Mouse (Mus musculus) gastrocnemius, adult 2 months (tissue): ENCODE data around the gene Olfr44. TPM values are rescaled to one million over a fixed set of nuclear protein-coding genes. Genes with fewer than 3 reads are reported as not detected.

ENCODE experiments used
- DNase-seq: peaks from one replicate; pipeline ENCODE4 v3.0.0; 2022
- H3K27ac ChIP-seq: fragments of 200-600 bp; 2 replicates; pipeline ENCODE4 v1.8.1; 2022; ENCODE audit warnings: mild to moderate bottlenecking
- H3K4me3 ChIP-seq: fragments of 200-600 bp; 2 replicates; pipeline ENCODE4 v1.8.1; 2022; ENCODE audit warnings: mild to moderate bottlenecking, moderate library complexity
- CTCF ChIP-seq: fragments of 200-600 bp; IDR thresholded peaks from 2 replicates; pipeline ENCODE4 v1.8.1; 2022; ENCODE audit warnings: antibody characterized with exemption, mild to moderate bottlenecking, moderate library complexity
- intact Hi-C: fragments of 180-260 bp; cut with DNase I; formaldehyde crosslinking; loops from one replicate; pipeline ENCODE4 v1.15.1; 2025
- long read RNA-seq, 2 experiments: library from polyadenylated mRNA; stranded (forward); transcript quantifications; one replicate each; pipeline ENCODE4 v2.0.0; 2021
- total RNA-seq, 2 experiments: library from RNA; stranded (reverse); gene quantifications; 2 replicates each; pipeline ENCODE4 v1.2.3; 2021

Gene Olfr44
- total RNA-seq, result not detected
- long read RNA-seq, experiment 1, result 0 reads
- long read RNA-seq, experiment 2, result 0 reads

DNA sequence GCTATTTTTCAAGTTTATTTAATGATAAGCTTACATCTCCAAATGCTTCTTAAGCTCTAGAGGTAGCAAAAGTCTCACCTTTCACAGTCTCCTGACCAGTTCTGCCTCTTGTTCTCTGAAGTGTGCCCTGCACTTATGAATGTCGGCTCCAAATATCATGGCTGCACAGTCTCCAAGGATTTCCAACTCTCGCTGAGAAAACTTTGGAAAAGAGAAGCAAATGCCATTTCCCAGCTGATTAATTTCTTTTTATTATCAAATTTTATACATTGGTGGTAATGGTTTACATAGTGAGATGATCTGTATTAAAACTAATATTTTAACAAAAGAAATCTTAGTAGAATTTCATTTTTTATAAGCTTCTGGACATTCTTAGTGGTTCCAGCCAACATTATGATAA lies at the start of gene Olfr44:
TSS of gene Olfr44 (minus strand) at position 101 of the 400 bp plus-strand sequence.
- H3K4me3 ChIP-seq, result no peak within 1 kb of the TSS
- intact Hi-C loops, result no loop called here
- DNase-seq, result no peak
- no peak within 1 kb of the TSS for H3K27ac ChIP-seq
- no peak for TF ChIP-seq CTCF

DNA sequence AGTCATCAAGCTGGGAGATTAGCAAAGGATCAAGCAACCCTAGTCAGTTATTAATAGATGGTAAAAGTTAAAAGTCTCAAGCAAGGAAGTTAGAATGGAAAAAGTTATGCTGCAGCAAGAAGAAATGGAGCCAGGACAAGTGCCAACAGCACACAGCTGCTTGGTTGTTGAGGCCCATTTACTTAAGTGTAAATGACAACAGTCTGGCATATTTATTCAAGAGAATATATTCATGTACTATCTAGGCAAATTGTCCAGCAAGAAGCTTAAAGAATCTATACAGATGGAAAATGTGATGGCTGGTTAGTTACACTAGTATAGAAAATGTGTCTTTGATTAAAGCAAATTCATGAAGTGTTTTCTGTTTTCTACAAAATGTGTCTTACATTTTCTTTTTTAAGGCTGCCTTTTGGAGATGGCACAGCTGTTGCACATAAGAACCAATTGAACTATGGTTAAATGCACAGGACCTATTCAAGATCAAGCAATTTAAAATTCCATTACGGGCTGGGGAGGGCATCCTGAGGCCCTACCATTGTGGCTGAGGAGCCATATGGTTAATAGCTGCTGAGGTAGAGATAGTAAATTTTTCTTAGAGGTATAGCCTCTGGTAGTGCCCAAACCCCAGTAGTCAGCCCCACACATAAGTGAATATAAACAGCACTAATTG lies 30.0 kb upstream of the Olfr44 start:
- TF ChIP-seq CTCF, result no peak
- no peak overlapping the region for H3K27ac ChIP-seq
- no peak overlapping the region for H3K4me3 ChIP-seq
- intact Hi-C loops, result no loop called here
- DNase-seq, result no peak

DNA sequence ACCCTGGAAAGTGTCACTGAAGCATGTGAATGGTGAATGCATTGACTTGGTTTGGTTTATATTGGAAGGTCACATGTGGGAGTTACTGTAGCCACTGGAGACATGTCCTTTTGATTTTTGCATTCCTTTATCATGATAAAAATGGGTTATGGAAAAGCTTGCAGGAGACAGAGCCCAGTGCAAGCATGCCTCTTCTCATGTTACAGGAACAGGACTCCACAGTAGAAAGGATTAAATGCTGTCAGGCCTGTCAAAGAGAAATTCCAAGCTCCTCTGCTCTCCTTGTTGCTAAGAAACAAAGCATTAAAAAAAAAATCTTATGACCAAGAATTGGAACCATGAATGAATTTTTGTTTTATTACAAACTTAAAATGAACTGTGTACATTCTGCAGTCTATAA lies 24.8 kb upstream of the Olfr44 start:
- no peak overlapping the region for H3K27ac ChIP-seq
- H3K4me3 ChIP-seq, result no peak overlapping the region
- TF ChIP-seq CTCF, result no peak
- no peak for DNase-seq
- intact Hi-C loops, result no loop called here

DNA sequence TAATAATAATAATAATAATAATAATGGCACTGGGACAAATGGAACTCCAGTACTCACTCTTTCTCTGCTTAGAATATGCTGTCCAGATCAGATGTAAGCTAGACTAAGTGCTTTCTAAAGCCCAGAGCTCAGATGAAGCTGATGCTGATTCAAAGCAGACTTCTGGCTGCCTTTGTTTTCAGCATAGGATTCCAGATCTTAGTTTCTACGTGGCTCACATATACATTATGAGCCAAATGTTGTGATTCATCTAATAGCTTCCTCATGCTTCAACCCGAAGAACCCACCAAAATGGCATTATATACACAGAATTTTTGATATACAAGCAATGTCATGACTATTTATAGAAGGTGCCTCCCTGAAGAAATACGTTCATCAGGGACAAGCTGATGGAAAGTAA lies 21.7 kb upstream of the Olfr44 start, which contains the start of gene Olfr957:
TSS of gene Olfr957 (minus strand) at position 279 of the 400 bp plus-strand sequence.
- no peak for TF ChIP-seq CTCF
- intact Hi-C loops, result no loop called here
- H3K27ac ChIP-seq, result no peak within 1 kb of the TSS

DNA sequence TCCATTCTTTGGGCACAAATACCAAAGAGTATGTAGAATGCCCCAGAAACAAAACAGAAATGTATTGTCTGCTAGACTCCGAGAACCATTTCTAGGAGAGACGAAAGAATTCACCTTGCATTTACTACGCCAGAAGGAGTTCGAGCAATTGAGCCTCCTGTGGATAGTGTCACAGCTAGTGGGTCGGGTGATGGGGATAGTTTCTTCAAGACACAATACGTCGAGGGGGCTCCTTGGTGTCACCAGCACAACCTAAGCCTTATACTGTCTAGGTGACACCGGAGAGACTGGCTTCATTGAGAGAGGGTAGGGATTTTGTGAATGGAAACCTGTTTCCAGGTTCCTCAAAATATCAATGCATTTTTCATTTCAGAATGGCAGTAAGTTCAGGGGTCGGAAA lies 15.6 kb upstream of the Olfr44 start:
- DNase-seq, result no peak
- intact Hi-C loops, result loop anchor here (1.0 kb wide), 1 partner anchor 101 kb away; the partner anchor contains the start of gene Olfr148
- no peak overlapping the region for H3K27ac ChIP-seq
- TF ChIP-seq CTCF, result no peak
- H3K4me3 ChIP-seq, result no peak overlapping the region

More for the DNA sequence above, 21.7 kb upstream of the Olfr44 start, which contains the start of gene Olfr957:
- H3K4me3 ChIP-seq, result no peak within 1 kb of the TSS
- DNase-seq, result no peak

DNA sequence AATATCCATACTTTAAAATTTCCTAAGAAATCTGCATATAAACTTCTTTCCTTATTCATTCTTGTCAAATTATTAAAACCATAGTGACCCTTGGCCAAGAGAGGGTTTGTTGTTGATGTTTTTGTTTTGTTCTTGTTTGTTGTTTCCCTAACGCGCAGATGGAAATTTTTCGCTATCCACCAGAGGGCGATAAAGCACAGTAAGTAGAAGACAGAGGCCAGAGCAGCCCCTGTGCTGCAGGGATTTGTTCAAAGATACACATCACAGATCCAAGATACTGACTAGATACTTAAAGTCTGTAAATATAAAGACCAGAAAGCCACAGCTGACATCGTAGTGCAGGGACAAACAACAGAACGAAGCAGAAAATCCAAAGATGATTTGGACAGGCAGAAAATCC lies 15.2 kb upstream of the Olfr44 start:
- TF ChIP-seq CTCF, result peak; percentile 68
- intact Hi-C loops, result loop anchor here (1.0 kb wide), 1 partner anchor 101 kb away; the partner anchor contains the start of gene Olfr148
- no peak overlapping the region for H3K4me3 ChIP-seq
- DNase-seq, result peak; percentile 20
- no peak overlapping the region for H3K27ac ChIP-seq

DNA sequence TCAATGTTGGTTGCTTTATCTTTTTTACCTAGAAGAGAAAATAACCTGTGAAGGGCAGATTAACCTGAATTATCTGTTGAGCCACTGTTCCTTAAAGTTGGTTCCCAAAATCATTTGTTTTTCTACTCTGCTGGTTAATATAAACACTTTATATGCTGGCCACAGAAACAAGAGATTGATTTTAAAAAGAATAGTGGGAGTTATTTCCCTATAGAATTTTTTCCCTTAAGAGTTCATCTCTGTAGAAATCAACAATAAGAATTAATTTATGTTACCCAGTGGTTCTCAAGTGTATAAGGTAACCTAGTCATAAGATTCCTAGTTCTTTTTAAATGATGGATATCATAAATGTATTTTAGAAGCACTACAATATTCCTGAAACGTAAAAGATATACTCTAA lies 22.0 kb downstream of the Olfr44 start, which contains the start of gene Olfr955:
TSS of gene Olfr955 (minus strand) at position 101 of the 400 bp plus-strand sequence.
- DNase-seq, result no peak
- no peak for TF ChIP-seq CTCF
- no peak within 1 kb of the TSS for H3K4me3 ChIP-seq
- intact Hi-C loops, result no loop called here
- H3K27ac ChIP-seq, result no peak within 1 kb of the TSS

DNA sequence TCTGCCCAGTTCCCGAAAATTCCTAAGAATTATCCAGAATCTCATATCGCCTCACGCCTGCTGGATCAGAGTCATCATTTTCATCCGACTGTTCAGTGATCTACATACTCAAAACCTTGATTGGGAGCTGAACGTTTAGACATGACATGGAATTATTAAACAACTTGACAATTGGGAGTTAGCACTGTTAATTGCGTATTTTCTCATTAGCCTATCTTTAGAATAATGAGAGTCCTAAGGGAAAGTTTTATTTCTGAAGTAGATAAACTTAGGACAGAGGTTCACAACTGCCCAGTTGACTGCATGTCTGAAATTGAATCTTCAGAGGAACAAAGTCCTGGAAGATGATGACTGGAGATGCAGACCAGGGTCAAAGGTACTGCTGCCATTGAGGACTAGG lies 37.4 kb downstream of the Olfr44 start, which contains the start of gene Olfr954:
TSS of gene Olfr954 (plus strand) at position 301 of the 400 bp plus-strand sequence.
- intact Hi-C loops, result no loop called here
- DNase-seq, result no peak
- Histone ChIP-seq H3K27ac (no peak within 1 kb of the TSS), H3K4me3 (no peak within 1 kb of the TSS)
- TF ChIP-seq CTCF, result no peak

Other genes starting within 250 kb of the Olfr44 start
- gene Olfr1537, start 244.0 kb downstream of the Olfr44 start, total RNA-seq, result not detected
- gene Olfr945, start 217.2 kb downstream of the Olfr44 start, total RNA-seq, result not detected
- gene Olfr948, start 167.9 kb downstream of the Olfr44 start, total RNA-seq, result not detected
- gene Olfr951, start 106.6 kb downstream of the Olfr44 start, total RNA-seq, result not detected
- gene Olfr952, start 66.8 kb downstream of the Olfr44 start, total RNA-seq, result not detected
- gene Olfr954, start 37.3 kb downstream of the Olfr44 start, total RNA-seq, result not detected
- gene Olfr955, start 22.1 kb downstream of the Olfr44 start, total RNA-seq, result not detected
- not detected for gene Olfr957, start 21.8 kb upstream of the Olfr44 start, total RNA-seq
- gene Olfr958, start 60.1 kb upstream of the Olfr44 start, total RNA-seq, result not detected
- not detected for gene Olfr959, start 81.6 kb upstream of the Olfr44 start, total RNA-seq
- gene AW551984, start 110.4 kb upstream of the Olfr44 start, total RNA-seq, result under 1 TPM; 0.26 to 0.67 TPM
- not detected for gene Olfr148, start 116.7 kb upstream of the Olfr44 start, total RNA-seq
- gene Olfr960, start 127.4 kb upstream of the Olfr44 start, total RNA-seq, result not detected
- gene Olfr961, start 151.1 kb upstream of the Olfr44 start, total RNA-seq, result not detected
- gene Olfr963, start 173.2 kb upstream of the Olfr44 start, total RNA-seq, result not detected
- not detected for gene Olfr149, start 213.1 kb upstream of the Olfr44 start, total RNA-seq
- not detected for gene Olfr965, start 217.4 kb upstream of the Olfr44 start, total RNA-seq
- gene Olfr150, start 237.0 kb upstream of the Olfr44 start, total RNA-seq, result not detected